Mouse (Mus musculus) myocyte (in vitro differentiated cells): ENCODE measurements at regions not wholly inside any gene's neighbourhood (a gene's known extent, or its start where the extent isn't known, plus 50 kb on each side); places are given as distances from the start of the nearest gene placed in this dataset.

Experiments used
- CEBPB ChIP-seq: IDR thresholded peaks from 2 replicates; pipeline ENCODE4 v1.6.1; 2011; ENCODE audit warnings: mild to moderate bottlenecking, moderate library complexity; ENCODE audit not compliant: poor library complexity, insufficient read depth, severe bottlenecking
- MAX ChIP-seq: IDR thresholded peaks from one replicate; pipeline ENCODE4 v1.6.1; 2011; ENCODE audit warnings: low read depth, mild to moderate bottlenecking, control low read depth
- POLR2AphosphoS2 ChIP-seq: IDR thresholded peaks from one replicate; pipeline ENCODE4 v1.6.1; 2011; ENCODE audit warnings: low read depth, control low read depth; ENCODE audit not compliant: insufficient read length

- TF ChIP-seq MAX (no peak), POLR2AphosphoS2 (no peak), CEBPB (no peak)
Measured at GRCm38 (mm10) chr11:6926036-6926435, 88.6 kb upstream of the Gm11983 start.
